Mouse (Mus musculus) liver (tissue): ENCODE measurements around the gene Rps7.

ENCODE experiments used
- DNase-seq: peaks from one replicate; pipeline ENCODE4 v3.0.0-alpha.2; 2020; ENCODE audit warnings: mixed read lengths

The Rps7 gene

DNA sequence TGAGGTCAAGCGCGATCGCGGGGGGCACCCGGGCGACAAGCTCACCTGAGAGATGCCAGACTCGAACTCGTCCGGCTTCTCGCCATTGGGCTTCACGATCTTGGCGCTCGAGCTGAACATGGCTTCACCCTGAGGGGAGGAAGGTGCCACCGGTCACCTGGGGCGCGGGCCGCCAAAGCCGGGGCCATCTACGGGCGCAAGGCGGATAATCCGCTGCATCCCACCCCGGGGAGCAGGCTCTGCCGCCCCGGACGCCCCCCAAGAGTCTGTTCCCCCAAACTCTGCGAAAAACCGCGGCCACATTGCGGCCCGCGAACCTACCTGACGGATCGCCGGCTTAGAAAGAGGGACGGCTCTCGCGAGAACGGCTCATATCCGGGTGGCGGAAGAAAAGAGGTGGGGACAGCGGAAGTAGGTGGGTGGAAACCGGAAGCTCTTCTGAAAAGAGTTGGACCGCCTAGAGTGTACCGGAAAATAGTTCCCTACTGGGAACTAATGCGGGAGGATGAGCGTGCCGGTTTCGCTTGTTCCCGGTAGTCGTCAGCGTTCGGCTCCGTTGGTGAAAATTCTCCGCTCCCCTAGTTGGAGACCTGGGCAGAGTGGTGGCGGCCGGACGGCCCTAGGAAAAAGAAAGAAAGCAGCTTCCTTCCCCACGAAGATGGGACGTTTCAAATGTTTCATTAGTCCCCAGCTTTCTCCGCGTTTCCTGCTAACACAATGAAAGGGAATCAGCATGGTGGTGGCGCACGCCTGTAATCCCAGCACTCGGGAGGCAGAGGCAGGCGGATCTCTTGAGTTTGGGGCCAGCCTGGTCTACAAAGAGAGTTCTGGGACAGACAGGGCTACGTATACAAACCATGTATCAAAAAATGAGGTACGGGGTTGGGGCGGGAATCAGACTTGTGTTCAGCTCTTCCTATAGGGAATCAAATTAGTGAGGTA, at the start of gene Rps7:
Rps7 (minus strand) TSS at position 419 of the 942 bp plus-strand sequence.
- DNase-seq = peak; percentile 91

DNA sequence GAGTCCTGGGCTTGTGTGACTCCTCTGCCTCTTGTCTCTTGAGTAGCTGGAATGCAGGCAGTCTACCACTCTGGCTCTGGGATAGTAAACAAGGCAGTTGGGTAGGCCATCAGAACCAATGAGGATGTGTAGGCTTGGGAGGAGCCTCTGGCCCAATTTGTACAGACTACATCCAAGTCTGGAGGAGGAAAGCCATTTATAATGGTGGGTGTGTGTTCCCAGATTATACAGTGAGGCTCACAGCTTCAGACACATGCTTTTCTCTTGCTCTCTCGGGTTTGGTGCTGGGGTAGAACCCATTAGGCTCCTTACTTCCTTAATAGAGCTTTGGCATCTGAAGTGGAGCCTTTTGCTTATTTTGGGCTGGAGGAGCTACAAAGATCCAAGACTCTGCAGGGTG, 48.9 kb upstream of the Rps7 start:
- no peak for DNase-seq

DNA sequence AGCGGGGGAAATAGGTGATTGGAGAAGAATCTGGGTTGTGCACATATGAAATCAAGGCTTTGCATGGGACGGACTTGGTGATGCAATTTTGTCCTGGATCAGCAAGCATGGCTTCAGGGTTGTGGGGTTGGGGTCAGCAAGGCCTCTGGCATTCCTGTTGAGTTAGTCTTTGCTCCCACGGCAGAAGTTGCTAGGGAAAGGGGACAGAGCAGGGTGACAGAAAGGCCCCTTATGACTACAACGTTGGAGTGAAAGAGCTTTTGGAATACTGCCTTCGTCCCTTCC, 40.1 kb upstream of the Rps7 start:
- no peak for DNase-seq

DNA sequence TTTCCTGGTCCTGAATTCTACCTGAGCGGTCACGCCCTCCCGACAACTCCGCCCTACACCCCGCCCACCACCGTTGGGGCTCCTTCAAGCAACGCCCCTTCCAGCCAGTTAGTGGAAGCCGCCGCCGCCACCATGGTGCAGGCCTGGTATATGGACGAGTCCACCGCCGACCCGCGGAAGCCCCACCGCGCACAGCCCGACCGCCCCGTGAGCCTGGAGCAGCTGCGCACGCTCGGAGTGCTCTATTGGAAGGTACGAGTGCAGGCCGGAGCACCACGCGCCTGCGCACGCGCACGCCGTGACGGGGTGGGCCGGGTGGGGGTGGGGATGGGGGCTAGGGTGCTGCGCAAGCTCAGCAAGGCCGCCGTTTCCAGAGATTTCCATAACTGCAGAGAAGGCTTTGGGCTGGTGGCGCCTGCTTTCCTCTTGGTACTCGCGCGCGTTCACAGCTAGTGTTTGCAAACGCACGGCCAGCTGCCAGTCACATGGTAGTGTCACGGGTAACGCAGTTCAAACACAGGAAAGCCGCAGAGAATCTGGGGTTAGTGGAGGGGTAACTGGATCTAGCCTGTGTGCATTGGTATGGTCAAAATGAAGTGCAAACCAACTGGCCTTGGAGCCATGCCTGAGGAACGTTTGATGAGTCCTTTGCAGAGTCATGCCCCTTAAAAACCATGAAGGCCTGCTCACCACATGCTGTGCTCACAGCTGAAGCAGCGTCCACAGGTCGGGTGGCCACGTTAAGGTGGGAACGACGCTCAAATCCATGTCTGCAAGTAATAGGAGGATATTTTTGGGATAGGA, 39.6 kb upstream of the Rps7 start, which contains the start of gene Adi1:
Adi1 (plus strand) TSS at position 111 of the 804 bp plus-strand sequence.
- peak; percentile 87 for DNase-seq

DNA sequence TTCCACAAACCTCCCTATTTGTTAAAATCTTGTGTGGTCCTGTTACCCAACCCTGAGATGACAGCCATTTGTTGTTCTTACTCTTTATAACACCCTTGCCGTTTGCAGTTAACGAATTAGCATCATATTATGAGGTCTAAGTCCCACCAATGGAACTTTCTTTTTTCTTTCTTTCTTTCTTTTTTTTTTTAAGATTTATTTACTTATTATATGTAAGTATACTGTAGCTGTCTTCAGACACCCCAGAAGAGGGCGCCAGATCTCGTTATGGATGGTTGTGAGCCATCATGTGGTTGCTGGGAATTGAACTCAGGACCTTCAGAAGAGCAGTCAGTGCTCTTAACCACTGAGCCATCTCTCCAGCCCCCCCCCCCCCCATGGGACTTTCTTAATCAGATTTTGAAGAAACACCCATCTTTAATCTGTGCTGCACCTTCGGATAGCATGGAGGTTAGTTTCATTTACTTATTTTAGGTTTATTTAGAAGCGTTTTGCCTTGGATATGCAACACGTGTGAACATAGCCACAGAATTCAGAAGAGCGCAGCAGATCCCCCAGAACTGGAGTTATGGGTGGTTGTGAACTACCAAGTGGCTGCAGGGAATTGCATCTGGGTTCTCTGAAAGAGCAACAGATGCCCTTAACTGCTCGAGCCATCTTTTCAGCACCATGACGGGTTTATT, 38.4 kb upstream of the Rps7 start:
- no peak for DNase-seq

DNA sequence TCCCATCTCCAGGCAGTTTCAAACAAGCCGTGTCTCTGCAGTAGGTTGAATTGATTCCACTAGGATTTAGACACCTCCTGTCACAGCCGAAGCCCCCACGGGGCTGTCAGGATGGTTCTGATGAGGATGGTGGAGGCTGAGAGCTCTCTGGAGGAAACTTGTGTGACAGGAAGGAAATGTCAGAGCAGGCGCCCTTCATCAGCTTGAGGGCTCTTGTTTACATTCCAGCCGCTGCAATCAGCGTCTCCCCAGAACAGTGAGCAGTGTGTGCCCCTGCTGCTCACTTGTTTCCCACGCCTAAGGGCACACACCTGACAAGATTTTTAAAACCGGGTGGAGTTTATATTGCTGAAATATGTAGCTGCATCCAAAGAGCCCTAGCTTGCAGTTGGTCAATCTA, 31.5 kb upstream of the Rps7 start:
- DNase-seq = no peak

DNA sequence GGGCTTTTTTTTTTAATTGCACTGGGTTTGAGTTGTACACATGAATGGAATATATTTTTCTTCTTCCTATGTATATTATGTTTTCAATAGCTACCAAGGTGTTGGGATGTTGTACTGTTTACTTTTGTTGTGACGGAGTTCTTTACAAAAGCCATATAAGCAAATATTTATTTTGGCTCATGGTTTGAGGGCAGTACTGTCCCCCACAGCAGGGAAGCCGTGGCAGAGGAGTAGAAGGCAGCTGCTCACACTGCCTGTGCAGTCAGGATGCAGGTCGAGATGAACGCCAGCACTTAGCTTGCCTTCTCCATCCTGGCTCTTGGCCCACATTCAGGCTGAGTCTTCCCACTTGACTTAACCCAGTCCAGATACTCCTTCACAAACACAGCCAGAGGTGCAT, 31.0 kb upstream of the Rps7 start:
- no peak for DNase-seq

DNA sequence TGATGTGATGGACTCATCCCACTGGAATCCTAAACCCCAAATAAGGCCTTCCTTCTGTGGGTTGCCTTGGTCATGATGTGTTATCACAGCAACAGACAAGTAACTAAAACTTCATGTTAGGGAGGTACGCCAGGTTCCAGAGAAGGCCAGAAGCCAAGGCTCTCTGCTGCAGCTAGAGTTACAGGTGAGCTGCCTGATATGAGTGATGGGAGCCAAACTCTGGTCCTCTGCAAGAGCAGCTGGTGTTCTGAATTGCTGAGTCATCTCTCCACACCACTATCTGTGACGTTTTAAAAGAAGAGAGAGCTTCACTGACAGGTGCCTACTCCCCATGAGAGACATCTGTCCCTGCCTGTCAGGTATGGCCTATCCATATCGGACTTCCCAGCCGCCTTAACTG, 26.9 kb upstream of the Rps7 start:
- no peak for DNase-seq

DNA sequence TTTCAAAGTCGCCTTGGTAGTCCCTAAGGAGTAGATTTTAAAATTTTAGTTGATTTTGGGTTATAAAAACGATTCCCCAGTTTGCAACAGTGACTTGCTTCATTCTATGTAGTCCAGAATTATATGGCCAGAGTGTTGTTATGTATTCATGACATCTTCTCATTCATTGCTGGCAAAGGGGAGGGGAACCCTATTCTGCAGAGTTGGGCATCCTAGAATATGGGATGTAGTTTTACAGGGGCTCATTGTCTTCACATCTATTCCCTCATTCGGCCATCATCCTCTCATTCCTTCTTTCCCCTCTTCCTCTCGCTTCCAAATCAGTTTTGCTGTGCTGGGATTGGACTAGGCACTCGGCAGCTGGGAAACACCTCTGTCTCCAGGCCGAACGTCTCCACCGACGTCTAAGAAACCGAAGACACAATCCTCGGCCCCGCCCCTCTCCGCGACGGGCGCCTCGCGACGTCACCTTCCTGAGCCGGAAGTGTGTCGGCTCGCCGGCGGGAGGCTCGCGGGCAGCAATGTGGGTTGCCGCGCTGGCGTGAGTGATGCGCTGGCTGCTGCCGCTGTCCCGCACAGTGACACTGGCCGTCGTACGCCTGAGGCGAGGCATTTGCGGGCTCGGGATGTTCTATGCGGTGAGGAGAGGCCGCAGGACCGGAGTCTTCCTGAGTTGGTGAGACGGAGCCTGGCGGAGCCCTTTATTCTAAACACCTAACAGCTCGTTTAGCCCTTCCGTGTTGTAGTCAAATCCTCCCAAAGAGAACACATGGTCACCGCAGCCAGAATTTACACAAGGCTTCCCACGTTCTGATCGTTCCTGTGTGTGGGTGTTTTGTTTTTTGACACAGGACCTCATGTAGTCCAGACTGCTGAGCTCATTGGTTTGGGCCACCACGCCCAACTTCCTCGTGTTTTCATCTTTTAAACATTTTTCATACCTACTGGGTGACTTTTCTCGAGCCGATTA, 13.7 kb upstream of the Rps7 start, which contains the start of gene Rnaseh1:
Rnaseh1 (plus strand) TSS at position 462 of the 970 bp plus-strand sequence.
- peak; percentile 91 for DNase-seq

DNA sequence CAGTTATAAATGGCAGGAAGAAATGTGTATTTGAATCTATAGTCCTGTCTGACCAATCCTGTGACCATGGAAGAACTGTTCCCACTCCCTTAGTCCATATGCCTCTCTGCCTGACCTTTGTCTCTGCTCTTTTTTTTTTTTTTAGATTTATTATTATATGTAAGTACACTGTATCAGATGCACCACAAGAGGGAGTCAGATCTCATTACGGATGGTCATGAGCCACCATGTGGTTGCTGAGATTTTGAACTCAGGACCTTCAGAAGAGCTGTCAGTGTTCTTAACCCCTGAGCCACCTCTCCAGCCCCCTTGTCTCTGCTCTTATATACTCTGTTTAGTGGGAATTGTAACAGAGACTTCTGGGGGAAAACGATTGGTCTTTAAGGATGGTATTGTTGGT, 3.0 kb upstream of the Rps7 start:
- DNase-seq = no peak

DNA sequence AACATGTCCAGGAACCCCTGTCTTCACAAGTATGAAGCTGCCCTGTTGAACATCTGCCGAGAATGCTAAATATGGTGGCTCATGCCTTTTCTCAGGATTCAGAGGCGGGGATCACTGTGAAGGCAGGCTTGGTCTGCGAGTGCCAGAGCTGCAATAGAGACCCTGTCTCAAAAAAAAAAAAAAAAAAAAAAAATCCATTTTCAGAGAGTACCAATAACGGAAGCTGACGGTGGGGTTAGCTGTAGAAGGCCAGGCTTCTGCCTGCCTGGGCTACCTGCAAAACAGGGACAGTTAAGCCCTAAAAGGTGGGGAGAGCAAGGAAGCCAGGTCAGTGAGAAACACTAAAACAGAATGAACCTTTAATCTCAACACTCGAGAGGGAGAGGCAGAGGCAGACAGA, 790 bp upstream of the Rps7 start:
- DNase-seq = no peak

DNA sequence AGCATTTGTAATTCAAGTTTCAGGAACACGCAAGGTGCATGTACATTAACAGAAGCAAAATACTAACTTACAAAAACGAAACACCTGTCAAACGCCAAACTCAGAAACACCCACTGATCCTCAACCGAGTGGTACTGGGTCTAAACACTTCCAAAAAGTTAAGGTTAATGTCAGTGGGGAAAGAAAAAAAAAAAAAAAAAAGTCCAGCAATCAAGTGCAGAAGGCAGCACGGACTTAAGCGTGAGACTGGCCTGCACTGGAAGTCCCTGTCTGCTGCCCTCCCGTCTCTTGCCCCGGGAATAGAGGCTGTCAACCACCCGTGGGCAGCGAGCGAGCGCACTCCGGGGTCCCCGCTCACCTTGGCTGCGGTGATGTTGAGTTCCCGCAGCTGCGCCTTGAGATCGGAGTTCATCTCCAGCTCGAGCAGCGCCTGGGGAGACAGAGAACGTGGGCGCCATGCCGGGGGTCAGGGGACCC, 657 bp downstream of the Rps7 start:
- DNase-seq = peak; percentile 35

DNA sequence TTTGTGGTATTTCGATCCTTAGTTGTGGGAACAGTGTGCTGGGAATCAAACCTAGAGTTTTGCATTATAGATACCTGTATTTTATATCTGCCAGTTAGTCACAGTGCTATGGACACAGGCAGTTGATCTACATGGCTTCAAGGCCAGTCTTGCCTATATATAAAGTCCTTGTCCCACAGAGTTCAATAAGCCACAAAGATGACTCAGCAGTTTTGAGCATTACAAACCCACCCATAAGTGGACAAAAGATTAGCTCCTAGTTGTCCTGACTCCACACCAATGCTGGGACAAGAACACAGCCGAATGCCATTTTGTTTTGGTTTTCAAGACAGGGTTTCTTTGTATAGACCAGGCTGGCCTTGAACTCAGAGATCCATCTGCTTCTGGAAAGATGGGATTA, 7.3 kb downstream of the Rps7 start:
- DNase-seq = no peak

DNA sequence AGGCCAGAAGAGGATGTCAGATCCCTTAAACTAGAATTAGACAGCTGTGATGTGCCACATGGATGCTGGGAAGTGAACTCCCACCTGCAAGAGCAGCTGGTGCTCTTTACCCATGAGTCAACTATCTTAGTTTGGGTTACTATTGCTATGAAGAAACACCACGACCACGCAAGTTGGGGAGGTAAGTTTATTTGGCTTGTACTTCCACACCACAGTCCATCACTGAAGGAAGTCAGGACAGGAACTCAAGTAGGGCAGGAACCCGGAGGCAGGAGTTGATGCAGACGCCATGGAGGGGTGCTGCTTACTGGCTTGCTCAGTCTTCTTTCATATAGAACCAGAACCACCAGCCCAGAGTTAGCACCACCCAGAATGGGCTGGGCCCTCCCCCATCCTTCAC, 8.7 kb downstream of the Rps7 start:
- DNase-seq = no peak

DNA sequence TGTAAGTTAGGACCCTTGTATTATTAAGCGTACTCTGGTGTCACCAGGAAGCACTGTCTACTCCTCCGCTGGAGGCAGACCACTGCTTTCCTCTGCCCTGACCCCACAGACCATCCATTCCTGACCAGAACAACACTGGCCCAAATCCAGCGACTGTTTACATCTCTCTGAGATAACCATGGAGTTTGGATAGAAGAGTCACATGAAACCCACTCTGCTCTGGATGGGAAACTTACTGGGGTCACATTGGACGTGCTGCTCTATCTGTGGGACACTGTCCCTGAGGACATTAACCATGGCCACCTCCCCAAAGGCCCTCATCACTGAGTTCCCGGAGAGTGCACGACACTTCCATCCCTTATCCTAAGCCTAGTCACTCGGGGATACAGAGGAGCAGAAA, 10.3 kb downstream of the Rps7 start:
- no peak for DNase-seq

DNA sequence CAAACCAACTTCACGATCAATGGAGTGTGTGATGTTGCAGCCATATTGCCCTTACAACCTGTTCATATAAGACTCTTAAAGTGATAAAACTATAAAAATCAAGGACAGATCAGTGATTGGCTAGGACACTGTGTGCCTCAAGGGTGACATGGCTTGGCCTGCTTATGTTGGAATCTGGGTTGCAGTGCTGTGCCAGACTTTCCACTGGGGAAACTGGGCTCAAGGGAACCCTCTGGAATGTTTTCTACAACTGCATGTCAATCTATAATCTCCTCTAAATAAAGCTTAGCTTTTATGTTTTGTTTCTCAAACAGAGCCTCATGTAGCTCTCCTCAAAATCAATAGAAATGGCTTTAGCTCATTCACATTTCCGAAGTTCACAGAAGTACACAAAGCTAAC, 11.5 kb downstream of the Rps7 start:
- no peak for DNase-seq

DNA sequence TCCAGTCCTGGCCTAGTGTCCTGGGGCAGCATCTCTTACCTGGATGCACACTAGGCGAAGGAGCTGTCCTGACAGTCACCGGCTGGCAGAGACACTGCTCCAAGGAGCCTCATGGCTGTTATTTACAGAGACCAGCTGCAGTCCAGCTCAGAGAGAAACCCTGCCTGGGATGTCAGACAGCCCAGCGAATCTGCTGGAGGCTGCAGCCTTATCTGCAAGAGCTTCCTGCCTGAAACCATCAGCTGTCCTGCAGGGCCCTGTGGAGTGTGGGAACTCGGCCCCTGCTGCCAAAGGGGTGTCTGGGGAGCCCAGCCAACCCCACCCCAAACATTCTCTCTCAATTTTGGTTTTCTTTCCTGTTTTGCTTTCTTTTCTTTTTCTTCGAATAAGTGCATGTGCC, 12.6 kb downstream of the Rps7 start, which contains the start of gene Colec11:
Colec11 (minus strand) TSS at position 183 of the 400 bp plus-strand sequence.
- DNase-seq = peak; percentile 36

DNA sequence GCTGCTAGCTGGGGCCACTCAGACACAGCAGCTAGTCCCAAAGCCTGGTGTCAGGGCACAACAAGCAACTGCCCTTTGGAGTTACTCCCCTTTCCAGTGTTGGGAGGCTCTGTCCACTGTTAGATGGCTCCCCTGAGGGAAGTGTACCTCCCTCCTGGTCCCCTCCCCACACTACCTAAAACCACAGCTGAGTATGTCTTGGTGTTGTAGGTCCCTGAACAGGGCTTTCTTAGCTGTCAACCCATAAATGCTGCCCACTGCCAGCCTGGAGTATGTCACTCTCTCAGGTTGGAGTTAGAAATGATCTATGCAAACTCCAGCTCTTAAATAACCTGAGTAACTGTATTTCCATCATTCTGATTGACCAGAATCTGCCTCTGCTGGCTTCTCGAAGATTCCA, 13.1 kb downstream of the Rps7 start:
- DNase-seq = no peak

DNA sequence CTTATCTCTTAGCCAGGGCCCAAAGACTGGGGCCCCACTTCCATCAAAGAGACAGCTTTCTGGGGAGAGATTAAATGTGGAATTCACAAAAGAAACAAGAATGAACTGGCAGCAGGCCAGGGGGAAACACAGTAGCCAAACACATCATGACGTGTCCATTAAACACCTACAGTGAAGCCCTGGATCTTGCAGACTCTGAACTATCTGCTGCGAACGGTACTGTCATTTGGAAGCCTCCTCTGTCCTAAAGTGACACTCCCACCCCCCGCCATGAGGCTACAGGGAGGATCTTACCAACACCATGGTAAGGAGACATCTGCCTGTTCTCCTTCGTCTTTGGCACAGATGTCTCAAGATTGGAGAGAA, 13.6 kb downstream of the Rps7 start:
- DNase-seq = no peak

DNA sequence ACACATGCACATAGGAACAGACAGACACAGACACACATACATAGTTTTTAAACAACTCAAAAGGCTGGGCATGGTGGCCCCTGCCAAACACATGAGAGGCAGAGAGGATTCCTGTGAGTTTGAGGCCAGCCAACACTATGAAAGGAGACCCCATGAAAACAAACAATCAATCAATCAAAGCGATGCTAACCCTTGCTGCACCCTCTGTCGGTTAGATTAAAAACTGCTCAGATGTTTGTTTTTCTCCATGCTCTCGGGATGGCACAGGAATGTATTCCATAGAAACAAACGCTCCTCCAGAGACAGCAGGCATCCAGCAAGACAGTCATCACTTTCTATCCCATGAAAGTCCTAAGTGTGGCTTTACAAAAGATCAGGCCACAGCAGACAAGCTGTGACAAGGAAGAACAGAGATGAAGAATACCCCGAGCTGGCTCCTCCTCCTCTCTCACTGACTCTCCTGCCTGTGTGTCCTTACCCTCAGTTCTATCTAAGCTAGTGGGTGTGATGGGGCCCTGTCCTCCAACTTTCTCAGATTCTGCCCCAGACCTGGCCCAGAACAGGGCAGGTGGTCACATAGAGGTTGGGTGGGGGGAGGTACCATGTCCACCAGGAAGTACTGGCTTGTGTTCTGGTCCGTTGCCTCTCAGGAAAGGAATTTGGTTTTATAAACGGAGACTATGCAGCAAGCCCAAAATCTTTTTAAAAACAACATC, 14.1 kb downstream of the Rps7 start:
- no peak for DNase-seq

DNA sequence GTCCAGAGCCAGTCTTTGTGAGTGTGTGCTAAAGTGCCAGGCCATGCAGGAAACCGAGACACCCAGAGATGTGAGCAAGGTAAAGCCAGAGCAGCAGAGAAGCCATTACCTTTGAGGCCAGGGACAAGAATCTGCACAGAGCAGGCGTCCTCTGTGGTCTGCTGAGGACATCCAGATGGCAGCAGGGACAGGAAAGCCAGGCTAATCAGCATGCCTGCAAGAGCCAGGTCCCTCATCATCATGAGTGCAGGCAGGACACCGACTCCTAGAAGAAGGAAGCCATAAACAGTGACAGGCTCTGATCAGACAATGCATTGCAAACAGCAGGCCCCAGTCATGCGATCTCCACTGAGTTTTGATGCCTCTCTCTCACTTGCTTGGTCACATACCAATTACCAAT, 18.5 kb downstream of the Rps7 start:
- DNase-seq = no peak
